Mouse (Mus musculus): ENCODE data around the gene Tjp3.

Gene Tjp3

DNA sequence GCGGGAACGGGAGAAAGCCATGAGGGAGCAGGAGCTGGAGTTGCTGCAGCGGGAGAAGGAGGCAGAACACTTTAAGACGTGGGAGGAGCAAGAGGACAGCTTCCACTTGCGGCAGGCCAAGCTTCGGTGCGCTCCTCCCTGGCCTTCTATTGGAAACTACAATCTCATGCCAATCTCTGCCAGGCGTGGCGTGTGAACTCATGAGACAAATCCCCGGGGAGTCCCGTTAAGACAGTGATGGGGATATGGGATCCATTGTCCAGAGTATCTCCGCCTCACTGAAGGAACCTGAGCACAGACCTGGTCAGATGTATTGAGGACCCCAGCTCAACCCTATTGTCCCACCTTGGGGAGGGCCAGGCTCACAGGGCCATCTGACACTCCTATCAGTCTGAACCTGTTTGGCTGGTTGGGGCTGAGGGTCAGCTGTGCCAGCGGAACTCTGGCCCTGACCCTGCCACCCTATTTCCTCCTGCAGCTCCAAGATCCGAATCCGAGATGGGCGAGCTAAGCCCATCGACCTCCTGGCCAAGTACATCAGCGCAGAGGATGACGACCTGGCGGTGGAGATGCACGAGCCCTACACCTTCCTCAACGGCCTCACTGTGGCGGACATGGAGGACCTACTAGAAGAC, 31.9 kb upstream of the Tjp3 start:
- Histone ChIP-seq H3K36me3 (ENCODE audit: control insufficient read depth, insufficient read depth, low read length, poor library complexity, severe bottlenecking) (peaks cover 18% of the 10 kb centered on the region), H3K27me3 (ENCODE audit: control insufficient read depth, insufficient read depth, low read length, poor library complexity, severe bottlenecking) (no peaks in the 10 kb centered on the region)
- DNase-seq (ENCODE audit: low read depth, low spot score) = no peak

DNA sequence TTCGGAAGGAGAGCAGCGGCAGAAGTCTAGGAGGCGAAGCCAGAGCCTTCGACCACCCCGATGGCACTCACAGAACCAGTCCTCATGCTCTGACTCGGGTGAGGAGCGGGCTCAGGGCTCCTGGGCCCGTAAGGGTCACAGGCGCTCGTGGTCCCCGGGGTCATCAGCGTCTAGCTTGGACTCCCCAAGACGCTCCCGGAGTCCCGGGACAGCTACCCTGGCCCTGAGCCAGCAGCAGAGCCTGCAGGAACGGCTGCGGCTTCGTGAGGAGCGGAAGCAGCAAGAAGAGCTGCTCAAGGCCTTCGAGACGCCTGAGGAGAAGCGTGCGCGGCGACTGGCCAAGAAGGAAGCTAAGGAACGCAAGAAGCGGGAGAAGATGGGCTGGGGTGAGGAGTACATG, 31.1 kb upstream of the Tjp3 start:
- DNase-seq (ENCODE audit: low read depth, low spot score) = no peak
- Histone ChIP-seq H3K36me3 (ENCODE audit: control insufficient read depth, insufficient read depth, low read length, poor library complexity, severe bottlenecking) (peaks cover 18% of the 10 kb centered on the region), H3K27me3 (ENCODE audit: control insufficient read depth, insufficient read depth, low read length, poor library complexity, severe bottlenecking) (no peaks in the 10 kb centered on the region)

GRCm38 (mm10) chr10:81321436-81321835, 30.1 kb upstream of the Tjp3 start:
- Histone ChIP-seq H3K27me3 (ENCODE audit: control insufficient read depth, insufficient read depth, low read length, poor library complexity, severe bottlenecking) (no peaks in the 10 kb centered on the region), H3K36me3 (ENCODE audit: control insufficient read depth, insufficient read depth, low read length, poor library complexity, severe bottlenecking) (peaks cover 18% of the 10 kb centered on the region)
- no peak for DNase-seq (ENCODE audit: low read depth, low spot score)

DNA sequence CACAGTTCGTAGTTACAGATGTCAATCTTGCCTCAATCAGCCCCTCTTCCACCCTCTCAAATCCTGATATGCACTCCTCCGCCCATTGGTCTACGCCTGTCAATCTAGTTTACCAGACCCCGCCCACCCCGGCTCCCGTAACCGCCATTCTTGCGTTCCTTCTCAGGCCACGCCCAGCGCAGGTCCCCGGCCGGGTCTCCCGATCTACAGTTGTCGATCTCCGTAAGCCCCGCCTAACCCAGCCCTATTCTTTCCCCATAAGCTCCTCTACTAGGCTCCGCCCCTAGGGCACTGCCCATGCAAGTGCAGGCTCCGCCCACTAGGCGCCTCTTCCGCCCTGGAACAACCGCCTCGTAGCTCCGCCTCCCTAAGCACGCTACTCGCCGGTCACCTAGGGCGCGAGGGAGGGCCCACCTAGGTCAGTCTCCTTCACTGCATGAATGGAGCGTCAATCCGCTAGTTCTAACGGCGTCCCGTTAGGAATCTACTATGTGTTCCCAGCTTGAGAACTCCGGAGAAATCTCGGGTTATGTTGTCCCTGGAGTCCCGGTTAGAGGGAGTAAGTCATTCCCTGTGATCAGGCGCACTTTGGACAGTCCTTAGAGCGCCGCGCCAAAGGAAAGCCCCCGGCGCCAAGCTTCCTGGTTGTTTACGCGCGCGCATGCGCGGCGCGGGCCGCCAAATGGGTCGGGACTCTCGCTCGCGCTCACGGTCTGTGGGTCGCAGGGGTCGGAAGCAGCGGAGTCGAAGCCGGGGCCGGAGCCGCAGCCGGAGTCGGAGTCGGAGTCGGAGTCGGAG, 29.4 kb upstream of the Tjp3 start, which contains the start of gene Cactin:
Gene Cactin (plus strand): TSS at position 554 of the 798 bp plus-strand sequence.
- peaks cover 17% of the 10 kb centered on the region for H3K36me3 ChIP-seq (ENCODE audit: control insufficient read depth, insufficient read depth, low read length, poor library complexity, severe bottlenecking)

GRCm38 (mm10) chr10:81319741-81320549, 28.6 kb upstream of the Tjp3 start:
- H3K27me3 ChIP-seq (ENCODE audit: control insufficient read depth, insufficient read depth, low read length, poor library complexity, severe bottlenecking) = no peaks in the 10 kb centered on the region
- peak; percentile 29 for DNase-seq (ENCODE audit: low read depth, low spot score)
- peaks cover 21% of the 10 kb centered on the region for H3K36me3 ChIP-seq (ENCODE audit: control insufficient read depth, insufficient read depth, low read length, poor library complexity, severe bottlenecking)

More for the DNA sequence above, 29.4 kb upstream of the Tjp3 start, which contains the start of gene Cactin:
- H3K27me3 ChIP-seq (ENCODE audit: control insufficient read depth, insufficient read depth, low read length, poor library complexity, severe bottlenecking) = no peaks in the 10 kb centered on the region
- DNase-seq (ENCODE audit: low read depth, low spot score) = peak; percentile 100

DNA sequence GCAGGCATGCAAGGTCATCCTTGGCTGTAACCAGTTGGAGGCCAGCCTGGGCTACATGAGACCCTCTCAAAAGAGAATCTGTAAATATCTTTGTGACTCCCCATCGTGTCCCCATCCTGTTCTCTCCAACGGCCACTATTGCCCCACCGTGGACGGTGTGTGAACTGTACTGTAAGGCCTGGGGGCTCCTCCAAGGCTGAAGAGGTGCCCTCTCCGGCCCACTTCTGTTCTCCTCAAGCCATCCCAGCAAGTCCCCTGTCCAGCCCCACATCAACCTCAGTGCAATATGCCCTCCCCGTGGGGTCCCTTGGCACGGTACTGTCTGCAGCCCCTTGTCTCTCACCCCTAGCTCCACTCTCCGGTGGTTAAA, 27.9 kb upstream of the Tjp3 start:
- DNase-seq (ENCODE audit: low read depth, low spot score) = peak; percentile 36
- peaks cover 17% of the 10 kb centered on the region for H3K36me3 ChIP-seq (ENCODE audit: control insufficient read depth, insufficient read depth, low read length, poor library complexity, severe bottlenecking)

DNA sequence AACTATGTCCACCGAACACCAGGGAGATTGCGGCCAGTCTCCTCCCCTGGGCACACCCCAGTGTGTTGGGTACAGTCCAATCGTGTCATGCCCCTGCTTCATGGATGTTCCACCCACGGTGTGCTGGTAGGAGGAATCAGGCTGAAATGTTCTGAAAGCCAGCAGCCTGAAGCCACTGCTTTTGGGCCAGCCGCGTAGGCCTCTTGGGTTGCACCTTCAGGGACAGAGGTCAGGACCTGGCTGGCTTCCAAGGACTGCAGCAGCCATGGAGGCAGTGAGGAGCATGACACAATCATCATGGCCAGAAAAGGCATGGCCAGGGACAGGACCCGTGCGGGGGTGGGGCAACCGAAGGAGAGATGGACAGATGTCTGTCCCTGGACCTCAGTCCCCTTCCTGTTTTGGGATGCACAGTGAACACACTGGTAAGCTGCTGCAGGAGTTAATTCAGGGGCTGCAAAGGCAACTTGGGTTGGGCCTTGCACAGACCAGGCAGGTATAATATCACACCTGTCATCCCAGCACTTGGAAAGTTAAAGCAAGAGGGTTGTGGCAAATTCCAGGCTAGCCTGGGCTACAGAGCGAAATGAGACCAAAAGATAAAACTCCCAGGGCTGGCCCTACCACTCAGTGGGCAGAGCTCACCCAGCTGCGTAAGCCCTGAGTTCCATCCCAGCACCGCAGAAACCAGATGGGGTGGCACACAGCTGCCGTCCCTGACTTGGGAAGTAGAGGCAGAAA, 27.4 kb upstream of the Tjp3 start:
- DNase-seq (ENCODE audit: low read depth, low spot score) = no peak
- H3K36me3 ChIP-seq (ENCODE audit: control insufficient read depth, insufficient read depth, low read length, poor library complexity, severe bottlenecking) = peaks cover 14% of the 10 kb centered on the region; the same call in 1 of the 2 replicates

More for the DNA sequence above, 27.9 kb upstream of the Tjp3 start:
- H3K27me3 ChIP-seq (ENCODE audit: control insufficient read depth, insufficient read depth, low read length, poor library complexity, severe bottlenecking) = no peaks in the 10 kb centered on the region

GRCm38 (mm10) chr10:81317273-81317672, 25.9 kb upstream of the Tjp3 start:
- H3K36me3 ChIP-seq (ENCODE audit: control insufficient read depth, insufficient read depth, low read length, poor library complexity, severe bottlenecking) = peaks cover 16% of the 10 kb centered on the region
- DNase-seq (ENCODE audit: low read depth, low spot score) = no peak
- H3K27me3 ChIP-seq (ENCODE audit: control insufficient read depth, insufficient read depth, low read length, poor library complexity, severe bottlenecking) = no peaks in the 10 kb centered on the region

More for the DNA sequence above, 27.4 kb upstream of the Tjp3 start:
- H3K27me3 ChIP-seq (ENCODE audit: control insufficient read depth, insufficient read depth, low read length, poor library complexity, severe bottlenecking) = no peaks in the 10 kb centered on the region

DNA sequence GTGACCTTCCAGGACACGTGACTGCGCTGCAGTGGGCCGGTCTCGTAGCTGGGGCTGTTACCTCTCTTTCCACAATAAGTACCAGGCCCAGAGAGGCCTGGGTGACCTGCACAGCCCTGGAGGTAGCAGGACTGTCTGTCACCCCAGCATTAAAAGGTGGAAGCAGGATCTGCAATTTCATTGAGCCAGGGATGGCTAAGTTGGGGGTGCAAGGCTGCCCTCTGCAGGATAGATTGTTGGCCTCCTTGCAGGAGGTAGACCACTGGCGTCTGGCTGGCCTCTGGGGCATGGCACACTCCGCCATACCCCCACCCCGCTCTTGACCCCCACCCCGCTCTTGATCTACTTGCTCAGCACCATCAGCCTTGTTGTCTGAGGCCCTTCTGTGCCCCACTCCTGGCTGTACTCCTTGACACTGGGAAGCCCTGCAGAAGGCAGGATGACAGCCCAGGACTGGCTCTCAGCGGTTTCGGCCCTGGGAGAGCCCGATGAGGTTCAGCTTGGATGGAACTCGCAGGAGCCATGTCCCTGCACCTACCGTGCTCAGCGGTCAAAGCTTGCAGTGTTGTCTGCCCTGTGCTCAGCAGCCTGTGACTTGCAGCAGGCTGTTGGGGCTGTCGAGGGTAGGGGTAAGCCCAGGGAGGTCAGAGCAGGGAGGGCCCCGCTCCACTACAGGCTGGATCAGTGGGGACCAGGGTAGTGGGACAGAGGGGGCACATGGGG, 25.1 kb upstream of the Tjp3 start:
- peak; percentile 67 for DNase-seq (ENCODE audit: low read depth, low spot score)
- H3K36me3 ChIP-seq (ENCODE audit: control insufficient read depth, insufficient read depth, low read length, poor library complexity, severe bottlenecking) = peaks cover 19% of the 10 kb centered on the region
- H3K27me3 ChIP-seq (ENCODE audit: control insufficient read depth, insufficient read depth, low read length, poor library complexity, severe bottlenecking) = no peaks in the 10 kb centered on the region

DNA sequence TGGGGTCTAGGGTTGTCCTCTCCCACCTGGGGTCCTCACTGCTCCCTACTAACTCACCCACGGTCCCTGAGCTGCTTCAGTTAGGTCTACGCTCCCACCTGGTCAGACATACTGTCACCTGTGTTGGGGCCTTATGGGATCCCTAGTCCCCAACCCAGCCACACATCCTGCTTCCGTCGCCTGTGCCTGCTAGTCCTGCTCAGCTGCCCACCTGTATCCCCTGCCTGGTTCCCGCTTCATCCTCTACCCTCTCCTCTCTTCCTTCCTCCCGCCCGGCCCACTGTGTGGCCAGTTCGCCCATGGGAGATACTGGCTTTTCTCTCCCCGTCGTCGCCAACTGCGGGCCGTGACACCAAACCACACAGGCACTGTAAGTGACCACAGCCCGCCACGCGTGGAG, 24.2 kb upstream of the Tjp3 start:
- Histone ChIP-seq H3K27me3 (ENCODE audit: control insufficient read depth, insufficient read depth, low read length, poor library complexity, severe bottlenecking) (no peaks in the 10 kb centered on the region), H3K36me3 (ENCODE audit: control insufficient read depth, insufficient read depth, low read length, poor library complexity, severe bottlenecking) (peaks cover 20% of the 10 kb centered on the region)
- no peak for DNase-seq (ENCODE audit: low read depth, low spot score)

- Histone ChIP-seq H3K36me3 (ENCODE audit: control insufficient read depth, insufficient read depth, low read length, poor library complexity, severe bottlenecking) (peaks cover 22% of the 10 kb centered on the region), H3K27me3 (ENCODE audit: control insufficient read depth, insufficient read depth, low read length, poor library complexity, severe bottlenecking) (no peaks in the 10 kb centered on the region)
- DNase-seq (ENCODE audit: low read depth, low spot score) = no peak
Observed at GRCm38 (mm10) chr10:81314201-81314600, 22.8 kb upstream of the Tjp3 start.

- no peaks in the 10 kb centered on the region for H3K27me3 ChIP-seq (ENCODE audit: control insufficient read depth, insufficient read depth, low read length, poor library complexity, severe bottlenecking)
- no peak for DNase-seq (ENCODE audit: low read depth, low spot score)
- H3K36me3 ChIP-seq (ENCODE audit: control insufficient read depth, insufficient read depth, low read length, poor library complexity, severe bottlenecking) = peaks cover 22% of the 10 kb centered on the region
Observed at GRCm38 (mm10) chr10:81313581-81313980, 22.2 kb upstream of the Tjp3 start.

GRCm38 (mm10) chr10:81309571-81309970, 18.2 kb upstream of the Tjp3 start:
- no peaks in the 10 kb centered on the region for H3K27me3 ChIP-seq (ENCODE audit: control insufficient read depth, insufficient read depth, low read length, poor library complexity, severe bottlenecking)
- peak; percentile 42 for DNase-seq (ENCODE audit: low read depth, low spot score)
- H3K36me3 ChIP-seq (ENCODE audit: control insufficient read depth, insufficient read depth, low read length, poor library complexity, severe bottlenecking) = peaks cover 19% of the 10 kb centered on the region
